Mouse (Mus musculus) embryonic facial prominence, embryonic 14.5 days (tissue): Measurements from ENCODE around the gene Cnot4. TPM values are rescaled to one million over a fixed set of nuclear protein-coding genes. Genes with fewer than 3 reads are reported as not detected.
A peak's percentile ranks its signal among the peaks of the same experiment; 100 is the strongest.

Source experiments
- ATAC-seq: fragments of 200-750 bp; cut with Nextera tagmentation; 2 replicates; pipeline ENCODE4 v1.8.0; 2017; ENCODE audit warnings: low read depth, moderate number of reproducible peaks, moderate TSS enrichment
- DNase-seq: peaks from one replicate; pipeline ENCODE4 v3.0.0-alpha.2; 2015; ENCODE audit warnings: low spot score
- H3K27ac ChIP-seq: fragments of 300-500 bp; sonication (generic); replicated peaks from 2 replicates; pipeline ENCODE4 v1.5.1; 2014; ENCODE audit warnings: low read depth, mild to moderate bottlenecking, low read length, moderate library complexity
- H3K27me3 ChIP-seq: fragments of 300-500 bp; sonication (generic); replicated peaks from 2 replicates; pipeline ENCODE4 v1.6.1; 2014; ENCODE audit warnings: low read length; ENCODE audit not compliant: control insufficient read depth, insufficient read depth
- H3K36me3 ChIP-seq: fragments of 300-500 bp; sonication (generic); 2 replicates; pipeline ENCODE4 v1.6.1; 2014; ENCODE audit warnings: low read length, mixed read lengths; ENCODE audit not compliant: control insufficient read depth, insufficient read depth
- H3K4me1 ChIP-seq: fragments of 300-500 bp; sonication (generic); 2 replicates; pipeline ENCODE4 v1.6.1; 2014; ENCODE audit warnings: antibody characterized with exemption, low read length; ENCODE audit not compliant: control insufficient read depth, insufficient read depth
- H3K4me2 ChIP-seq: fragments of 300-500 bp; sonication (generic); 2 replicates; pipeline ENCODE4 v1.6.1; 2014; ENCODE audit warnings: low read depth, mild to moderate bottlenecking, low read length, moderate library complexity, mixed read lengths
- H3K4me3 ChIP-seq: fragments of 300-500 bp; sonication (generic); 2 replicates; pipeline ENCODE4 v1.5.1; 2014; ENCODE audit warnings: low read depth, mild to moderate bottlenecking, low read length
- H3K9ac ChIP-seq: fragments of 300-500 bp; sonication (generic); 2 replicates; pipeline ENCODE4 v1.6.1; 2014; ENCODE audit warnings: low read depth, mild to moderate bottlenecking, low read length, moderate library complexity, mixed read lengths
- H3K9me3 ChIP-seq: fragments of 300-500 bp; sonication (generic); 2 replicates; pipeline ENCODE4 v1.6.1; 2016; ENCODE audit warnings: low read length; ENCODE audit not compliant: control insufficient read depth
- WGBS: fragments of 180-500 bp; shearing (Covaris S2); extraction: QIAGEN DNeasy Blood & Tissue Kit; methylation state at CpG from one replicate; pipeline ENCODE4 v1.1.7; 2014; 5-methylcytosine and 5-hydroxymethylcytosine counted together
- polyA plus RNA-seq: library from polyadenylated mRNA; unstranded; fragments of >200 nt; fragmentation: Nextera tagmentation; extraction: Ambion mirVana; gene quantifications from 2 replicates; pipeline ENCODE4 v1.2.1, GENCODE M21; 2014

Gene Cnot4
- polyA plus RNA-seq, 1 experiment from 2014 or later: 29.8 TPM

DNA sequence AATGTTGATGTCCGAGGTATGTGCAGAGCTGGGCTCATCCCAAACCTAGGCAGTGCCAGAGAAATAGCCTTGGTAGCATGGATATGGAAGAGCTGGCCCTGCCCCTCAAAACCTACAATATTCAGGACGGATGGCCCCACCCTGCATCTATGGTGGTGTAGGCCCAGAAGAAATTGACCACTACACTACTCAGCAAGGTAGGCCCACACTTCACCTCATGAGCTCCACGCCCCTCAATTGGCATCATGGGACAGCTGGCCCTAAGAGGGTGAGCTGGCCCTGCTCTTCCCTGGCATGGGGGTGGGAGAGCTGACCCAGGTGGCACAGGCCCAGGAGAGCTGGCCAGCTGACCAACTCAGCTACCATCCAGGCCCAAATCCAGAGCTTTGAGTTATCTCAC is 48.6 kb downstream of the Cnot4 start:
- no peak for ATAC-seq
- DNase-seq: no peak
- no peak overlapping the region for H3K4me3 ChIP-seq
- H3K4me1 ChIP-seq: no peaks in the 10 kb centered on the region
- 0 out of 2 replicates have a peak, but pooled peaks cover 5% of the 10 kb centered on the region for H3K36me3 ChIP-seq
- WGBS: 97% methylated on average over 3 of the region's 3 CpGs
- H3K9me3 ChIP-seq: no peaks in the 10 kb centered on the region
- no peak overlapping the region for H3K9ac ChIP-seq
- H3K4me2 ChIP-seq: no peak overlapping the region
- no peak overlapping the region for H3K27ac ChIP-seq
- no peaks in the 10 kb centered on the region for H3K27me3 ChIP-seq

- H3K4me3 ChIP-seq: no peak overlapping the region
- H3K36me3 ChIP-seq: peaks cover 45% of the 10 kb centered on the region
- ATAC-seq: no peak
- no peak for DNase-seq
- no peaks in the 10 kb centered on the region for H3K4me1 ChIP-seq
- H3K27ac ChIP-seq: no peak overlapping the region
- no peaks in the 10 kb centered on the region for H3K27me3 ChIP-seq
- H3K4me2 ChIP-seq: no peak overlapping the region
- H3K9me3 ChIP-seq: no peaks in the 10 kb centered on the region
- 94% methylated on average over 9 of the region's 9 CpGs for WGBS
- H3K9ac ChIP-seq: no peak overlapping the region
These were observed 58.4 kb downstream of the Cnot4 start for GRCm38 (mm10) chr6:35075148-35075547.

- Histone ChIP-seq H3K4me1 (no peaks in the 10 kb centered on the region), H3K27ac (no peak overlapping the region), H3K27me3 (no peaks in the 10 kb centered on the region), H3K4me3 (no peak overlapping the region), H3K4me2 (no peak overlapping the region), H3K36me3 (peaks cover 39% of the 10 kb centered on the region), H3K9ac (no peak overlapping the region), H3K9me3 (no peaks in the 10 kb centered on the region)
- ATAC-seq (no peak), DNase-seq (peak; percentile 76)
- 69% methylated on average over 3 of the region's 3 CpGs for WGBS
These were observed 62.3 kb downstream of the Cnot4 start for GRCm38 (mm10) chr6:35071261-35071660.

DNA sequence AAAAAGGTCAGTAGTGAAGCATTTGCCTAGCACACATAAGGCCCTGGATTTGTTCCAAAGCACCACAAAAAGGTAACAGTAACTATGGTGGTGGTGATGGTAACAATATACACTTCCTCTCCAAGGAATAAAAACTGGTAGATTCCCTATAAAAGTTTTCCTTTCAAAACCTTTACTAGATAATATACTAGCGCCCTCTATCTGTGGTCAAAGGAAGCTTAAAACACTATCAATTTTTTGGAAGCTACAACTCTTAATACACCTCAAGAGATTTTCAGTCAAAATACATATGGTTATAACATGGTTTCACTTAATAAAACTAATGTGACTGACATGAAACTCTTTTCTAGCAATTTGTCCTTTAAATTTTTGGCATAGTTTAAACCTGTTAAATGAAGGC is 71.1 kb downstream of the Cnot4 start:
- Histone ChIP-seq H3K9me3 (no peaks in the 10 kb centered on the region), H3K36me3 (peaks cover 27% of the 10 kb centered on the region; the same call in 1 of the 2 replicates), H3K9ac (no peak overlapping the region), H3K4me1 (no peaks in the 10 kb centered on the region), H3K4me2 (no peak overlapping the region), H3K27me3 (no peaks in the 10 kb centered on the region), H3K4me3 (no peak overlapping the region), H3K27ac (no peak overlapping the region)
- DNase-seq (no peak), ATAC-seq (no peak)
- 18% methylated on average over 1 of the region's 1 CpGs for WGBS

DNA sequence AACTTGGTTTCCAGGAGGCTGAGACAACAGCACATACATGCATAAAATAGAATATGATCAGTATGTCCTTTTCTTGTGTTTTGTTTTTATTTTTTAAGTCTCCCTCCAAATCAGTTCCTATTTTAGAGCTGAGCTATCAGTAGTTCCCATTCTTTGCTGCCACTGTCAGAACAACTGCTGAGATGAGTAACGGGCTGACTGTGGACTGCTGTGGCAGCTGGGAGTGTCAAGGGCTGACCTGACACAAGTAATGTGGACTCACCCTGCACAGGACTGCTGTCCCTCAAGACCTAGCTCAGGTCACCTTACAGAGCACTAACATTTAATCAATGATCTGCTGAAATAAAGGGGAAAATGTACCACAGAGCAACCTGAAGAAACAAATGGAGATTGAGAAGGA is 90.4 kb downstream of the Cnot4 start:
- no peak overlapping the region for H3K4me3 ChIP-seq
- no peaks in the 10 kb centered on the region for H3K9me3 ChIP-seq
- H3K4me2 ChIP-seq: no peak overlapping the region
- H3K36me3 ChIP-seq: peaks cover 8% of the 10 kb centered on the region; the same call in 1 of the 2 replicates
- WGBS: 91% methylated on average over 1 of the region's 1 CpGs
- ATAC-seq (no peak), DNase-seq (no peak)
- no peaks in the 10 kb centered on the region for H3K27me3 ChIP-seq
- H3K27ac ChIP-seq: no peak overlapping the region
- H3K4me1 ChIP-seq: no peaks in the 10 kb centered on the region
- H3K9ac ChIP-seq: no peak overlapping the region

GRCm38 (mm10) chr6:35033341-35033740 is 100.2 kb downstream of the Cnot4 start:
- Histone ChIP-seq H3K4me1 (no peaks in the 10 kb centered on the region), H3K4me2 (no peak overlapping the region), H3K27ac (no peak overlapping the region), H3K9me3 (no peaks in the 10 kb centered on the region), H3K27me3 (no peaks in the 10 kb centered on the region), H3K9ac (no peak overlapping the region), H3K36me3 (peaks cover 12% of the 10 kb centered on the region), H3K4me3 (no peak overlapping the region)
- 91% methylated on average over 11 of the region's 11 CpGs for WGBS
- ATAC-seq (no peak), DNase-seq (no peak)

- Histone ChIP-seq H3K4me3 (no peak overlapping the region), H3K9me3 (no peaks in the 10 kb centered on the region), H3K36me3 (peaks cover 12% of the 10 kb centered on the region), H3K27ac (no peak overlapping the region), H3K4me2 (no peak overlapping the region), H3K27me3 (no peaks in the 10 kb centered on the region), H3K9ac (no peak overlapping the region), H3K4me1 (peaks cover 1% of the 10 kb centered on the region; the same call in 1 of the 2 replicates)
- no peak for ATAC-seq
- no peak for DNase-seq
- WGBS: 82% methylated on average over 2 of the region's 2 CpGs
These were observed 100.8 kb downstream of the Cnot4 start for GRCm38 (mm10) chr6:35032704-35033103.

- 91% methylated on average over 4 of the region's 4 CpGs for WGBS
- peaks cover 4% of the 10 kb centered on the region; the same call in 1 of the 2 replicates for H3K4me1 ChIP-seq
- ATAC-seq (no peak), DNase-seq (no peak)
- H3K36me3 ChIP-seq: no peaks in the 10 kb centered on the region
- H3K9ac ChIP-seq: no peak overlapping the region
- H3K4me2 ChIP-seq: no peak overlapping the region
- H3K9me3 ChIP-seq: no peaks in the 10 kb centered on the region
- no peak overlapping the region for H3K27ac ChIP-seq
- no peak overlapping the region for H3K4me3 ChIP-seq
- no peaks in the 10 kb centered on the region for H3K27me3 ChIP-seq
These were observed 102.7 kb downstream of the Cnot4 start for GRCm38 (mm10) chr6:35030811-35031210.

GRCm38 (mm10) chr6:35030226-35030625 is 103.3 kb downstream of the Cnot4 start:
- 89% methylated on average over 6 of the region's 6 CpGs for WGBS
- Histone ChIP-seq H3K27ac (no peak overlapping the region), H3K9me3 (no peaks in the 10 kb centered on the region), H3K4me2 (no peak overlapping the region), H3K27me3 (no peaks in the 10 kb centered on the region), H3K4me3 (no peak overlapping the region), H3K36me3 (no peaks in the 10 kb centered on the region), H3K4me1 (peaks cover 8% of the 10 kb centered on the region), H3K9ac (no peak overlapping the region)
- DNase-seq (no peak), ATAC-seq (no peak)
